Mouse (Mus musculus) liver, adult 2 months (tissue): ENCODE results near the gene Tor4a. TPM values are rescaled to one million over a fixed set of nuclear protein-coding genes. Genes with fewer than 3 reads are reported as not detected.

Experiments used
- DNase-seq: peaks from one replicate; pipeline ENCODE4 v3.0.0-alpha.2; 2011; ENCODE audit warnings: low read depth, low spot score; ENCODE audit errors: extremely low read depth
- H3K27ac ChIP-seq: fragments of 200-500 bp; replicated peaks from 2 replicates; pipeline ENCODE4 v1.5.1; 2012; ENCODE audit warnings: low read depth, mild to moderate bottlenecking, control low read depth, inconsistent platforms, low read length; ENCODE audit not compliant: insufficient read depth
- H3K27me3 ChIP-seq: fragments of 200-500 bp; 2 replicates; pipeline ENCODE4 v1.6.1; 2012; ENCODE audit warnings: mild to moderate bottlenecking, moderate library complexity, low read length, inconsistent platforms; ENCODE audit not compliant: control insufficient read depth, insufficient read depth
- H3K36me3 ChIP-seq: fragments of 200-500 bp; 2 replicates; pipeline ENCODE4 v1.6.1; 2012; ENCODE audit warnings: low read length, inconsistent platforms; ENCODE audit not compliant: control insufficient read depth, insufficient read depth
- H3K4me1 ChIP-seq: fragments of 200-500 bp; 2 replicates; pipeline ENCODE4 v1.6.1; 2011; ENCODE audit warnings: low read length; ENCODE audit not compliant: control insufficient read depth, insufficient read depth
- H3K4me3 ChIP-seq: fragments of 200-500 bp; 2 replicates; pipeline ENCODE4 v1.5.1; 2011; ENCODE audit warnings: low read depth, mild to moderate bottlenecking, control low read depth, low read length, moderate library complexity; ENCODE audit not compliant: insufficient read depth
- H3K79me2 ChIP-seq: fragments of 200-500 bp; 2 replicates; pipeline ENCODE4 v1.6.1; 2012; ENCODE audit warnings: inconsistent platforms, mild to moderate bottlenecking, low read length, moderate library complexity; ENCODE audit not compliant: control insufficient read depth, insufficient read depth
- H3K9ac ChIP-seq: fragments of 200-500 bp; 2 replicates; pipeline ENCODE4 v1.6.1; 2012; ENCODE audit warnings: low read depth, mild to moderate bottlenecking, control low read depth, inconsistent platforms, low read length
- CTCF ChIP-seq: fragments of 200-500 bp; IDR thresholded peaks from 2 replicates; pipeline ENCODE4 v1.5.1; 2011; ENCODE audit warnings: low read depth, low read length, control low read depth
- POLR2A ChIP-seq: fragments of 200-500 bp; IDR thresholded peaks from 2 replicates; pipeline ENCODE4 v1.6.1; 2011; ENCODE audit warnings: low read length, control low read depth; ENCODE audit not compliant: insufficient read depth; ENCODE audit errors: extremely low read depth
- WGBS: fragments of 180-500 bp; shearing (Covaris S2); methylation state at CpG from one replicate; pipeline ENCODE4 v1.1.7; 2018; 5-methylcytosine and 5-hydroxymethylcytosine counted together
- polyA plus RNA-seq: library from polyadenylated mRNA; depleted of rRNA; stranded (reverse); fragments of >200 nt; gene quantifications from 2 replicates; pipeline ENCODE4 v1.2.3, GENCODE M21; 2012; rRNA removed
- total RNA-seq: library from RNA; depleted of rRNA; stranded (reverse); fragments of >200 nt; gene quantifications from 2 replicates; pipeline ENCODE4 v1.2.3, GENCODE M21; 2014; rRNA removed

Gene Tor4a
- total and polyA plus RNA-seq, 2 experiments = 4.6 to 7.0 TPM

DNA sequence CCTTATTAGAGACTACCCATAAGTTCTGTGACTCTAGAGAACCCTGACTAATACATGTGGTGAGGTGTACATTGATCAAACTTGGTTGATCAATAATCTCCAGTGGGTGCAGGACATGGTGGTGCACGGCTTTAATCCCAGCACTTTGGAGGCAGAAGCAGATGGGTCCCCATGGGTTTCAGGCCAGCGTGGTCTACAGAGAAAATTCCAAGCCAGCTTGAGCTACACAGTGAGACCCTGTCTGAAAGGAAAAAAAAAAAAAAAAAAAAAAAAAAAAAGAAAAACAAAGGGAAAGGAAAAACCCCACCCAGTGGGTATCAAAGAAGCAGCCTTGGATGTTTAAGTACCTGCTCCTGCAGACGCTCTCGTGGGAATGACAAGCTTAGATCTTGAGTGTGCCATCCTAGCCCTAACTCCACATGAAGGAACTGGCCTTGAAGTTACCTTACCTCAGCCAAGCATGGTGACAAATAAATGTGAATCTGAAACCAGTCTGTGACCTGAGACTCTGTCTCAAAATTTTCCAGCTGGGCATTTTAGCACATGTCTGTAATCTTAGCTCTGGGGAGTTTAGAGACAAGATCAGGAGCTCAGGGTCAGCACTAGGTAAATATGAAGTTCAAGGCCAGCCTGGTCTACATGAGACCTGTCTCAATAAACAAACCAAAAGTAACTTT is 45.3 kb downstream of the Tor4a start:
- H3K9ac ChIP-seq = no peak overlapping the region

DNA sequence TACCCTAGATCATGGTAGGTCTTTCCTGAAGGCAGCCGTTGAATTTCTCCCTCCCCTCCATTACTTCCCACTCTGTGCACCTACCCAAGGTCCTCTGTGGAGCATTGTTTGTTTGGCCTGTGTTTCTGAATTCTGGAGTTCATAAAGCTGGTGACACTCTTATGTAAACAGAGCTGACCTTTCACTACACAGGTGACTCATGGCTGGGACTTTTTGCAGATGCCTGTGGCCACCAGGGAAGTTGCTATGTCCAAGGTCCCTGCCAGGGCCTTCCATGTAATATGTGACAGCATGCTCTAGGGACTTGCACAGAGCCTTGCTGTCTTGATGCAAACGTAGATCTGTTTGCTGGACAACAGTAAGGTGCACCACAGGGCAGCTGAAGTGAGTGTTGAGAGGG is 47.0 kb downstream of the Tor4a start:
- 33% methylated on average over 2 of the region's 2 CpGs for WGBS
- peak; percentile 64 for DNase-seq
- Histone ChIP-seq H3K79me2 (no peaks in the 10 kb centered on the region), H3K27me3 (no peaks in the 10 kb centered on the region), H3K27ac (no peak overlapping the region), H3K4me3 (no peak overlapping the region), H3K9ac (no peak overlapping the region), H3K4me1 (peaks cover 6% of the 10 kb centered on the region; the same call in 1 of the 2 replicates), H3K36me3 (no peaks in the 10 kb centered on the region)
- TF ChIP-seq POLR2A (no peak), CTCF (no peak)

More for the DNA sequence above, 45.3 kb downstream of the Tor4a start:
- Histone ChIP-seq H3K27ac (no peak overlapping the region), H3K79me2 (no peaks in the 10 kb centered on the region), H3K4me3 (no peak overlapping the region), H3K36me3 (no peaks in the 10 kb centered on the region), H3K27me3 (no peaks in the 10 kb centered on the region), H3K4me1 (peaks cover 11% of the 10 kb centered on the region; the same call in 1 of the 2 replicates)
- DNase-seq = peak; percentile 25
- WGBS = 84% methylated on average over 4 of the region's 4 CpGs
- no peak for TF ChIP-seq POLR2A
- TF ChIP-seq CTCF = no peak

- Histone ChIP-seq H3K4me1 (peaks cover 6% of the 10 kb centered on the region; the same call in 1 of the 2 replicates), H3K36me3 (no peaks in the 10 kb centered on the region), H3K27me3 (no peaks in the 10 kb centered on the region), H3K27ac (no peak overlapping the region), H3K4me3 (no peak overlapping the region), H3K79me2 (no peaks in the 10 kb centered on the region), H3K9ac (no peak overlapping the region)
- TF ChIP-seq CTCF = no peak
- no peak for TF ChIP-seq POLR2A
- no peak for DNase-seq
- WGBS = 92% methylated on average over 5 of the region's 5 CpGs
These were observed 48.8 kb downstream of the Tor4a start for GRCm38 (mm10) chr2:25147892-25148291.

DNA sequence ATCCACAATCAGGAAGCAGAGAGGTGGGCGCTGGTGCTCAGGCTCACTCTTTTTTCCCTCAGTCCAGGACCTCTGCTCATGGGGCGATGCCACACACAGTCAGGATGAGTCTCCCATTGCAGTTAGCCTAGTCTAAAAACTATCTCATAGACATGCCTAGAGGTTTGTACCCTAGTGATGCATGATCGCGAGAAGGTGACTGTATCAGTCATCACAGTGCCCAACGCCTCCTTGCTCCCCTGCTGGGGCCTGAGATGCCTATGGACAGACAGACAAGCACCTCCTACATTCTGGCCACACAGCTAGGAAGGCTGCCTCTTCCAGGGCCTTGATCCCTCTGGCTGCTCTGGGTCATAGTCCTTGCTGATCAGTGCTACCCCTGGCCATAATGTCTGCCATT is 49.3 kb downstream of the Tor4a start:
- Histone ChIP-seq H3K79me2 (no peaks in the 10 kb centered on the region), H3K27me3 (no peaks in the 10 kb centered on the region), H3K4me1 (peaks cover 6% of the 10 kb centered on the region; the same call in 1 of the 2 replicates), H3K27ac (no peak overlapping the region), H3K9ac (no peak overlapping the region), H3K4me3 (no peak overlapping the region), H3K36me3 (no peaks in the 10 kb centered on the region)
- no peak for DNase-seq
- WGBS = 96% methylated on average over 5 of the region's 5 CpGs
- TF ChIP-seq POLR2A (no peak), CTCF (no peak)

DNA sequence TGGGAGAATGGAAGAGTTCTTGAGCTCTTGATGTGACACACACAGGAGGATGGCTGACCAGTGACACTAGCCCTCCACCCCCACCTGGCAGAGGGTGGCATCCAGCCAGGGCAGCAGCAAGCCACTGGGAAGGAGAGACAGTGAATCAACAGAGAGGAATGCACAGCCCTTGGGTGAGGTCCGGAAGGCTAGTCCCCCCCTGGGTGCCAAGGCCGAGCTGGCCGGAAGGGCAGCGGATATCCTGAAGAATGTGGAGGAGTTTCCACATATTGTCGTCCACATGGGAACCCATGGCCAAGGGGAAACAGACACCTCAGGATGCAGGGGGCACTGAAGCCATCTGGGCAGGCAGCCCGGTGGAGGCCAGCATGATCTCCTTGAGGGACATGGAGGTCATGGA is 51.3 kb downstream of the Tor4a start:
- no peak overlapping the region for H3K4me3 ChIP-seq
- TF ChIP-seq POLR2A (no peak), CTCF (no peak)
- peaks cover 6% of the 10 kb centered on the region; the same call in 1 of the 2 replicates for H3K4me1 ChIP-seq
- H3K36me3 ChIP-seq = no peaks in the 10 kb centered on the region
- H3K9ac ChIP-seq = no peak overlapping the region
- DNase-seq = no peak
- no peaks in the 10 kb centered on the region for H3K79me2 ChIP-seq
- H3K27me3 ChIP-seq = no peaks in the 10 kb centered on the region
- WGBS = 71% methylated on average over 6 of the region's 6 CpGs
- peak overlapping the region; percentile 19; the same call in 1 of the 2 replicates for H3K27ac ChIP-seq

Other genes starting within 250 kb of the Tor4a start
Only the 30 nearest of the 32 such genes appear.
- gene Mrpl41, start 221.8 kb downstream of the Tor4a start, total RNA-seq = 68.1 and 77.0 TPM in 2 replicates
- gene Mrpl41, start 221.8 kb downstream of the Tor4a start, polyA plus RNA-seq = 24.4 and 30.1 TPM in 2 replicates
- 125 and 141 TPM in 2 replicates for gene Pnpla7, start 220.9 kb downstream of the Tor4a start, total RNA-seq
- 113 and 122 TPM in 2 replicates for gene Pnpla7, start 220.9 kb downstream of the Tor4a start, polyA plus RNA-seq
- 71.2 and 76.2 TPM in 2 replicates for gene Nsmf, start 142.5 kb downstream of the Tor4a start, total RNA-seq
- gene Nsmf, start 142.5 kb downstream of the Tor4a start, polyA plus RNA-seq = 182 and 219 TPM in 2 replicates
- 84.8 and 91.8 TPM in 2 replicates for gene Entpd8, start 116.6 kb downstream of the Tor4a start, total RNA-seq
- gene Entpd8, start 116.6 kb downstream of the Tor4a start, polyA plus RNA-seq = 159 and 196 TPM in 2 replicates
- not detected in 2 replicates for gene Noxa1, start 101.7 kb downstream of the Tor4a start, total RNA-seq
- 0.15 TPM in 1 of 2 replicates, not detected in the other for gene Noxa1, start 101.7 kb downstream of the Tor4a start, polyA plus RNA-seq
- gene Nrarp, start 16.1 kb downstream of the Tor4a start, total RNA-seq = 0.74 and 2.1 TPM in 2 replicates
- 1.5 and 1.6 TPM in 2 replicates for gene Nrarp, start 16.1 kb downstream of the Tor4a start, polyA plus RNA-seq
- 18.4 and 19.1 TPM in 2 replicates for gene Nelfb, start 14.6 kb upstream of the Tor4a start, total RNA-seq
- gene Nelfb, start 14.6 kb upstream of the Tor4a start, polyA plus RNA-seq = 22.4 and 27.5 TPM in 2 replicates
- not detected in 2 replicates for gene Stpg3, start 17.8 kb upstream of the Tor4a start, total RNA-seq
- gene Stpg3, start 17.8 kb upstream of the Tor4a start, polyA plus RNA-seq = not detected in 2 replicates
- not detected in 2 replicates for gene Fam166a, start 21.9 kb upstream of the Tor4a start, total RNA-seq
- gene Fam166a, start 21.9 kb upstream of the Tor4a start, polyA plus RNA-seq = 0.07 TPM in 1 of 2 replicates, not detected in the other
- 80.5 and 129 TPM in 2 replicates for gene Tubb4b, start 27.8 kb upstream of the Tor4a start, total RNA-seq
- 253 and 254 TPM in 2 replicates for gene Tubb4b, start 27.8 kb upstream of the Tor4a start, polyA plus RNA-seq
- gene Slc34a3, start 37.5 kb upstream of the Tor4a start, total RNA-seq = not detected in 2 replicates
- gene Slc34a3, start 37.5 kb upstream of the Tor4a start, polyA plus RNA-seq = not detected in 2 replicates
- gene Rnf224, start 39.9 kb upstream of the Tor4a start, total RNA-seq = not detected in 2 replicates
- gene Rnf224, start 39.9 kb upstream of the Tor4a start, polyA plus RNA-seq = not detected in 2 replicates
- not detected in 2 replicates for gene Rnf208, start 45.4 kb upstream of the Tor4a start, total RNA-seq
- 0.27 and 0.48 TPM in 2 replicates for gene Rnf208, start 45.4 kb upstream of the Tor4a start, polyA plus RNA-seq
- not detected in 2 replicates for gene Cysrt1, start 45.6 kb upstream of the Tor4a start, total RNA-seq
- 0.17 TPM in 1 of 2 replicates, not detected in the other for gene Cysrt1, start 45.6 kb upstream of the Tor4a start, polyA plus RNA-seq
- gene AL732309.1, start 50.0 kb upstream of the Tor4a start, total RNA-seq = 2.2 and 3.4 TPM in 2 replicates
- gene AL732309.1, start 50.0 kb upstream of the Tor4a start, polyA plus RNA-seq = 4.0 and 7.3 TPM in 2 replicates
- 13.8 and 14.5 TPM in 2 replicates for gene Tmem203, start 58.6 kb upstream of the Tor4a start, total RNA-seq
- 38.5 and 43.7 TPM in 2 replicates for gene Tmem203, start 58.6 kb upstream of the Tor4a start, polyA plus RNA-seq
- gene Tprn, start 65.7 kb upstream of the Tor4a start, total RNA-seq = 0.55 and 2.6 TPM in 2 replicates
- gene Tprn, start 65.7 kb upstream of the Tor4a start, polyA plus RNA-seq = 4.2 and 4.3 TPM in 2 replicates
- gene Ssna1, start 75.6 kb upstream of the Tor4a start, total RNA-seq = 12.7 and 17.6 TPM in 2 replicates
- gene Ssna1, start 75.6 kb upstream of the Tor4a start, polyA plus RNA-seq = 23.0 and 25.5 TPM in 2 replicates
- 24.0 and 24.6 TPM in 2 replicates for gene Anapc2, start 75.6 kb upstream of the Tor4a start, total RNA-seq
- gene Anapc2, start 75.6 kb upstream of the Tor4a start, polyA plus RNA-seq = 45.8 and 52.1 TPM in 2 replicates
- gene Tmem210, start 91.3 kb upstream of the Tor4a start, total RNA-seq = not detected in 2 replicates
- gene Tmem210, start 91.3 kb upstream of the Tor4a start, polyA plus RNA-seq = not detected in 2 replicates
- not detected in 2 replicates for gene Lrrc26, start 93.0 kb upstream of the Tor4a start, total RNA-seq
- gene Lrrc26, start 93.0 kb upstream of the Tor4a start, polyA plus RNA-seq = 0.07 and 0.10 TPM in 2 replicates
- gene Grin1, start 122.3 kb upstream of the Tor4a start, total RNA-seq = 0.07 TPM in 1 of 2 replicates, not detected in the other
- not detected in 2 replicates for gene Grin1, start 122.3 kb upstream of the Tor4a start, polyA plus RNA-seq
- gene Man1b1, start 135.5 kb upstream of the Tor4a start, total RNA-seq = 17.3 and 19.5 TPM in 2 replicates
- 8.1 TPM in 2 replicates for gene Man1b1, start 135.5 kb upstream of the Tor4a start, polyA plus RNA-seq
- gene Dpp7, start 159.5 kb upstream of the Tor4a start, total RNA-seq = 26.9 and 30.1 TPM in 2 replicates
- gene Dpp7, start 159.5 kb upstream of the Tor4a start, polyA plus RNA-seq = 28.6 and 45.1 TPM in 2 replicates
- gene Uap1l1, start 168.8 kb upstream of the Tor4a start, total RNA-seq = 3.3 and 5.4 TPM in 2 replicates
- gene Uap1l1, start 168.8 kb upstream of the Tor4a start, polyA plus RNA-seq = 3.0 and 8.1 TPM in 2 replicates
- gene Sapcd2, start 175.4 kb upstream of the Tor4a start, total RNA-seq = 0.47 TPM in 1 of 2 replicates, not detected in the other
- gene Sapcd2, start 175.4 kb upstream of the Tor4a start, polyA plus RNA-seq = not detected in 2 replicates
- gene Entpd2, start 199.0 kb upstream of the Tor4a start, total RNA-seq = 0.87 and 0.92 TPM in 2 replicates
- gene Entpd2, start 199.0 kb upstream of the Tor4a start, polyA plus RNA-seq = 5.6 and 9.7 TPM in 2 replicates
- gene Npdc1, start 202.5 kb upstream of the Tor4a start, total RNA-seq = 1.7 and 3.6 TPM in 2 replicates
- 8.4 and 8.9 TPM in 2 replicates for gene Npdc1, start 202.5 kb upstream of the Tor4a start, polyA plus RNA-seq
- 0.13 TPM in 1 of 2 replicates, not detected in the other for gene Fut7, start 226.4 kb upstream of the Tor4a start, total RNA-seq
- gene Fut7, start 226.4 kb upstream of the Tor4a start, polyA plus RNA-seq = 0.07 and 0.21 TPM in 2 replicates
- 11.1 and 13.4 TPM in 2 replicates for gene Abca2, start 231.8 kb upstream of the Tor4a start, total RNA-seq
- 40.9 and 48.7 TPM in 2 replicates for gene Abca2, start 231.8 kb upstream of the Tor4a start, polyA plus RNA-seq